ENCODE assay signal across 10 mouse cellular contexts in genomic region chr7:83549353-83549774, GRCm38 (mm10). TPM values are rescaled to one million over a fixed set of nuclear protein-coding genes. Genes with fewer than 3 reads are reported as not detected.
DNase-seq lines count a peak whose midpoint lies in the region; ATAC-seq lines count a peak whose summit lies in the region.
"Had no signal": no experiment of that assay in that cellular context is flagged by ENCODE, and none has a peak within 500 bp of the region (broad histone marks: within the 10 kb centered on the region; RNA-seq: fewer than 3 reads in every experiment).

No protein-coding gene starts in this region.

- peak overlapping the region; percentile 54 for H3K4me2 ChIP-seq in heart, embryonic 15.5 days
- peak overlapping the region; percentile 24 for H3K4me2 ChIP-seq in forebrain, embryonic 16.5 days (ENCODE audit: low read length)
- peak overlapping the region; percentile 40 for H3K4me2 ChIP-seq in midbrain, embryonic 13.5 days (replicated peaks)

- no peak overlapping the region for H3K27ac ChIP-seq in heart, embryonic 15.5 days
- peak overlapping the region; percentile 68 for H3K27ac ChIP-seq in embryonic facial prominence, embryonic 10.5 days (replicated peaks)
- peak overlapping the region; percentile 49 for H3K27ac ChIP-seq in forebrain, embryonic 16.5 days (ENCODE audit: low read length)
- peak overlapping the region; percentile 84 for H3K27ac ChIP-seq in midbrain, embryonic 13.5 days

- H3K9ac ChIP-seq in heart, embryonic 15.5 days = no peak overlapping the region
- peak overlapping the region; percentile 40 for H3K9ac ChIP-seq in forebrain, embryonic 16.5 days (replicated peaks; ENCODE audit: low read depth, low read length)
- H3K9ac ChIP-seq in midbrain, embryonic 13.5 days (replicated peaks) = peak overlapping the region; percentile 46

- intact Hi-C loops in heart, postnatal 14 days (cut with DNase I) = loop anchor here (2.0 kb wide), 2 partner anchors 107 to 835 kb away; no protein-coding TSS in a partner anchor

- DNase-seq in heart, postnatal 14 days = no peak
- DNase-seq in embryonic facial prominence, embryonic 10.5 days (ENCODE audit: low spot score) = peak; percentile 21
- DNase-seq in spleen, adult 12 weeks (ENCODE audit: low spot score) = no peak
- no peak for DNase-seq in yolk sac, embryonic 10.5 days (ENCODE audit: low spot score)
- DNase-seq in left cerebral cortex, adult 8-10 months (ENCODE audit: low spot score in 2 of 2) = no peak
- DNase-seq: gastrocnemius, postnatal 25 days had no signal

- WGBS in heart, embryonic 15.5 days = 51% methylated on average over 7 of the region's 7 CpGs
- 69% methylated on average over 7 of the region's 7 CpGs for WGBS in embryonic facial prominence, embryonic 10.5 days
- WGBS in forebrain, embryonic 16.5 days = 42% methylated on average over 7 of the region's 7 CpGs
- WGBS in midbrain, embryonic 13.5 days = 35% methylated on average over 7 of the region's 7 CpGs

- H3K4me3 ChIP-seq in heart, embryonic 15.5 days = peak overlapping the region; percentile 26; the same call in 1 of the 2 replicates
- H3K4me3 ChIP-seq in embryonic facial prominence, embryonic 10.5 days = no peak overlapping the region
- no peak overlapping the region for H3K4me3 ChIP-seq in forebrain, embryonic 16.5 days (replicated peaks; ENCODE audit: low read length)
- H3K4me3 ChIP-seq in midbrain, embryonic 13.5 days (replicated peaks) = peak overlapping the region; percentile 9; the same call in 1 of the 2 replicates

- H3K36me3 ChIP-seq in heart, embryonic 15.5 days = no peaks in the 10 kb centered on the region
- no peaks in the 10 kb centered on the region for H3K36me3 ChIP-seq in embryonic facial prominence, embryonic 10.5 days (replicated peaks)
- H3K36me3 ChIP-seq in forebrain, embryonic 16.5 days (ENCODE audit: control insufficient read depth, insufficient read depth) = no peaks in the 10 kb centered on the region
- H3K36me3 ChIP-seq in midbrain, embryonic 13.5 days = no peaks in the 10 kb centered on the region

- H3K4me1 ChIP-seq in heart, embryonic 15.5 days (replicated peaks) = peaks cover 4% of the 10 kb centered on the region; the same call in 1 of the 2 replicates
- peaks cover 19% of the 10 kb centered on the region for H3K4me1 ChIP-seq in embryonic facial prominence, embryonic 10.5 days
- peaks cover 19% of the 10 kb centered on the region for H3K4me1 ChIP-seq in forebrain, embryonic 16.5 days (replicated peaks; ENCODE audit: control insufficient read depth, insufficient read depth, low read length)
- H3K4me1 ChIP-seq in midbrain, embryonic 13.5 days (replicated peaks) = peaks cover 21% of the 10 kb centered on the region

- no peak for ATAC-seq in heart, embryonic 15.5 days (replicated peaks; ENCODE audit: insufficient number of reproducible peaks, insufficient read depth, low FRiP score, low read depth)
- peak; percentile 60 for ATAC-seq in forebrain, embryonic 16.5 days
- ATAC-seq in midbrain, embryonic 13.5 days = peak; percentile 83
- ATAC-seq: intestine, embryonic 16.5 days had no signal

- H3K9me3 ChIP-seq in heart, embryonic 15.5 days (replicated peaks) = no peaks in the 10 kb centered on the region
- H3K9me3 ChIP-seq in embryonic facial prominence, embryonic 10.5 days = no peaks in the 10 kb centered on the region
- no peaks in the 10 kb centered on the region for H3K9me3 ChIP-seq in forebrain, embryonic 16.5 days (ENCODE audit: control insufficient read depth, low read length)
- H3K9me3 ChIP-seq in midbrain, embryonic 13.5 days = no peaks in the 10 kb centered on the region

- peaks cover 5% of the 10 kb centered on the region; the same call in 1 of the 2 replicates for H3K27me3 ChIP-seq in heart, embryonic 15.5 days
- no peaks in the 10 kb centered on the region for H3K27me3 ChIP-seq in embryonic facial prominence, embryonic 10.5 days (replicated peaks; ENCODE audit: low read depth, poor library complexity, severe bottlenecking)
- no peaks in the 10 kb centered on the region for H3K27me3 ChIP-seq in forebrain, embryonic 16.5 days (replicated peaks; ENCODE audit: control insufficient read depth, insufficient read depth, low read length)
- H3K27me3 ChIP-seq in midbrain, embryonic 13.5 days = no peaks in the 10 kb centered on the region

RNA-seq across cellular contexts. Expression of gene Tmc3, which starts 35.4 kb away (rescaled TPM):
- 0.64 and 2.0 TPM in 2 replicates for polyA plus RNA-seq in heart, embryonic 15.5 days (2015; fragmentation: Nextera tagmentation; extraction: Ambion mirVana)
- under 1 TPM; 0.33 to 0.59 TPM for total RNA-seq in heart, postnatal 14 days (2021)
- polyA plus RNA-seq in embryonic facial prominence, embryonic 10.5 days (2016; fragmentation: Nextera tagmentation; extraction: Ambion mirVana) = 0.72 and 1.0 TPM in 2 replicates
- 0.22 and 0.23 TPM in 2 replicates for polyA plus RNA-seq in forebrain, embryonic 16.5 days (2015; fragmentation: Nextera tagmentation; extraction: Ambion mirVana)
- polyA plus RNA-seq in midbrain, embryonic 13.5 days (2015; fragmentation: Nextera tagmentation; extraction: Ambion mirVana) = 0.40 and 0.54 TPM in 2 replicates
- total RNA-seq in left cerebral cortex, adult 8-10 months (2022) = under 1 TPM; 0.17 to 0.67 (median 0.28) TPM

Comparison
In these comparisons a context has a peak if more than half of its experiments do, and no peak if none do; other contexts are left out.
1. H3K4me3 ChIP-seq: peak in heart, embryonic 15.5 days (single experiment) and midbrain, embryonic 13.5 days (single experiment); none in embryonic facial prominence, embryonic 10.5 days (single experiment) and forebrain, embryonic 16.5 days (single experiment).
2. Peak in every context shown above with its lines, with median percentiles within 50 percentile points of each other: H3K4me2 ChIP-seq.